Mouse (Mus musculus) stomach, embryonic 16.5 days (tissue): ENCODE measurements around the gene Ppp1r37. TPM values are rescaled to one million over a fixed set of nuclear protein-coding genes. Genes with fewer than 3 reads are reported as not detected.

Experiments
- ATAC-seq: fragments of 200-750 bp; cut with Nextera tagmentation; 2 replicates; pipeline ENCODE4 v1.8.0; 2017; ENCODE audit warnings: moderate number of reproducible peaks, moderate TSS enrichment; ENCODE audit not compliant: insufficient read depth, low FRiP score
- H3K27ac ChIP-seq: fragments of 300-500 bp; sonication (generic); 2 replicates; pipeline ENCODE4 v1.5.1; 2014; ENCODE audit warnings: low read length
- H3K27me3 ChIP-seq: fragments of 300-500 bp; sonication (generic); 2 replicates; pipeline ENCODE4 v1.6.1; 2014; ENCODE audit warnings: low read length, control low read depth, mixed read lengths; ENCODE audit not compliant: control insufficient read depth, insufficient read depth
- H3K36me3 ChIP-seq: fragments of 300-500 bp; sonication (generic); 2 replicates; pipeline ENCODE4 v1.6.1; 2014; ENCODE audit warnings: low read length; ENCODE audit not compliant: control insufficient read depth, insufficient read depth
- H3K4me1 ChIP-seq: fragments of 300-500 bp; sonication (generic); 2 replicates; pipeline ENCODE4 v1.6.1; 2014; ENCODE audit warnings: low read length, control low read depth, mixed read lengths; ENCODE audit not compliant: control insufficient read depth, insufficient read depth
- H3K4me2 ChIP-seq: fragments of 300-500 bp; sonication (generic); 2 replicates; pipeline ENCODE4 v1.6.1; 2014; ENCODE audit warnings: low read depth, low read length, mixed read lengths
- H3K4me3 ChIP-seq: fragments of 300-500 bp; sonication (generic); replicated peaks from 2 replicates; pipeline ENCODE4 v1.5.1; 2014; ENCODE audit warnings: mild to moderate bottlenecking, low read length
- H3K9ac ChIP-seq: fragments of 300-500 bp; sonication (generic); 2 replicates; pipeline ENCODE4 v1.6.1; 2014; ENCODE audit warnings: low read length
- H3K9me3 ChIP-seq: fragments of 300-500 bp; sonication (generic); replicated peaks from 2 replicates; pipeline ENCODE4 v1.6.1; 2016; ENCODE audit warnings: low read length, control low read depth; ENCODE audit not compliant: control insufficient read depth
- WGBS: fragments of 180-500 bp; shearing (Covaris S2); extraction: QIAGEN DNeasy Blood & Tissue Kit; methylation state at CpG from one replicate; pipeline ENCODE4 v1.1.7; 2014; 5-methylcytosine and 5-hydroxymethylcytosine counted together
- polyA plus RNA-seq: library from polyadenylated mRNA; unstranded; fragments of >200 nt; fragmentation: Nextera tagmentation; extraction: Ambion mirVana; gene quantifications from 2 replicates; pipeline ENCODE4 v1.2.1, GENCODE M21; 2015

The Ppp1r37 gene
- polyA plus RNA-seq, 1 experiment from 2014 or later: 20.4 TPM

- peak; percentile 80 for ATAC-seq
- Histone ChIP-seq H3K27ac (peak overlapping the region; percentile 72), H3K4me1 (peaks cover 46% of the 10 kb centered on the region)
Measured at GRCm38 (mm10) chr7:19547344-19547969, 15.4 kb downstream of the Ppp1r37 start.

GRCm38 (mm10) chr7:19546007-19546406, 16.9 kb downstream of the Ppp1r37 start:
- Histone ChIP-seq H3K4me1 (peaks cover 57% of the 10 kb centered on the region), H3K4me3 (no peak overlapping the region), H3K9me3 (no peaks in the 10 kb centered on the region), H3K4me2 (no peak overlapping the region), H3K27me3 (no peaks in the 10 kb centered on the region), H3K36me3 (no peaks in the 10 kb centered on the region), H3K9ac (no peak overlapping the region), H3K27ac (peak overlapping the region; percentile 49; the same call in 1 of the 2 replicates)
- 28% methylated on average over 3 of the region's 3 CpGs for WGBS
- ATAC-seq: no peak

More at GRCm38 (mm10) chr7:19547344-19547969, 15.4 kb downstream of the Ppp1r37 start:
- Histone ChIP-seq H3K27me3 (no peaks in the 10 kb centered on the region), H3K9ac (no peak overlapping the region), H3K36me3 (no peaks in the 10 kb centered on the region), H3K9me3 (no peaks in the 10 kb centered on the region), H3K4me3 (no peak overlapping the region), H3K4me2 (no peak overlapping the region; the same call in 1 of the 2 replicates)
- 53% methylated on average over 2 of the region's 2 CpGs for WGBS

DNA sequence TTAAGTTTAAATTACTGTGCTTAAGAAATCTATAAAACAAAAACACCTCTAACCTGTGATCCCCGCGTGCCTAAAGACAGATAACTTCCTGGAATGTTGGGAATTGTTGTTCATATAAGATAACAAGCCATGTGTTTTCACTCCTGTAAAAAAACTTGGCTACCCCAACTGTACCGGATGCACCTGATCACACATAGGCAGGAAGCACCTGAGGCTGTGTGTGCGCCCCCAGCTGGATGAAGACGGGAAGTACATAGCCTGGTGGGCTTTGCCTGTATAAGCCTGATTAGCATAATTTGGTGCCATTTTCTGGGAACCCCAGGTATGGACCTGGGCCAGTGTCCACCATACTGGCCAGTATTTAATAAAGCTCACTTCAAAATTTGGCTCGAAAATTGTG, 19.3 kb downstream of the Ppp1r37 start:
- Histone ChIP-seq H3K4me2 (no peak overlapping the region), H3K36me3 (no peaks in the 10 kb centered on the region), H3K9me3 (no peaks in the 10 kb centered on the region), H3K4me3 (no peak overlapping the region), H3K27me3 (no peaks in the 10 kb centered on the region), H3K4me1 (peaks cover 58% of the 10 kb centered on the region), H3K9ac (no peak overlapping the region), H3K27ac (peak overlapping the region; percentile 77; the same call in 1 of the 2 replicates)
- no peak for ATAC-seq
- 44% methylated on average over 6 of the region's 6 CpGs for whole genome bisulfite sequencing

DNA sequence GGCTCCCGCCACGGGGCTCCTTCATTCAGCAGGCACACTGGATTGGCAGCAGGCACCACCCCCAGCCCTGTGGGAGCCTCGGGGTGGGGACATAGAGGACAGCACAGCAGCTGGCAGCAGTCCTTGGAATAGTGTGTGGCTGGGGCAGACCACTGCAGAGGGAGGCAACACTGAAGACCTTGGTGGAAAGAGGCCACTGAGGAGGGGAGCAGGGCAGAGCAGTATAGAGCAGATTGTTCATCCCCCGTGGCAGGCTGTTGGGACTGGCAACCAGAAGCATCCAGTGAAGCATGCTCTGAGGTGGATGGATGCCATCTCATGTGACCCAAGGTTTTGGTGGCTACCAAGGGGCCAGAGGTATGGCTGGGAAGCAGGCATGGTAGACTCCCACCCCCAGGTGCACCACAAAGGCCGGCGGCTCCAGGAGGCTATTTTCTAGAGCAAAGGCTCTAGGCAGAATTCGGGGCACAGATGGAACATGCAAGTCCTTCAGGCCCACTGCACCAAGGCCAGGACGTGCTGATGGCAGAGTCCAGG, 20.7 kb downstream of the Ppp1r37 start:
- Histone ChIP-seq H3K27me3 (no peaks in the 10 kb centered on the region), H3K4me1 (peaks cover 45% of the 10 kb centered on the region), H3K27ac (no peak overlapping the region), H3K36me3 (no peaks in the 10 kb centered on the region), H3K4me3 (no peak overlapping the region), H3K9me3 (no peaks in the 10 kb centered on the region), H3K4me2 (no peak overlapping the region), H3K9ac (no peak overlapping the region)
- peak; percentile 31; the same call in 1 of the 2 replicates for ATAC-seq
- WGBS: 60% methylated on average over 8 of the region's 8 CpGs

DNA sequence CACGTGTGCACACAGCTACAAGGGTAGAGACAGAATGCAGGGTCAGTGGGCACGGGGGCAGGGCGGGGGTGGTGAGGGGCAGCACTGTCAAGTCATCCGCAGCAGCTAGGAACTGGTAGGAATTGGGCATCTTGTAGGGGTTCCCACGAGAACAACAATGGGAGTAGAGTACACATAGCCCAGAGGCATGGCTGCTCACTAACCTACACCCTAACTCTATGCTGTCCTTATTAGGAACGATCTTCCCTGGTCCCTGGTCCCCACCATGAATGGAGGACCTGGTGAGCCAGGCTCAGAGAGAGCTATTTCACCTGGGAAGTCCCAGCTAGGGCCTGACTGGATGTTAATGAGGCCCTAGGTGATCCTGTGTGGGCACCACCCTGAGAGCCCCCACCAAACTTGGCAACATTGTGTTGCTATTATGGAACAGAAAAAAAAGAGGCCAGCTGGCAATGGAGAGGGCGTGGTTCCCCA, 21.2 kb downstream of the Ppp1r37 start:
- Histone ChIP-seq H3K4me1 (peaks cover 41% of the 10 kb centered on the region), H3K36me3 (no peaks in the 10 kb centered on the region), H3K9ac (no peak overlapping the region), H3K27me3 (no peaks in the 10 kb centered on the region), H3K4me2 (no peak overlapping the region), H3K27ac (no peak overlapping the region), H3K4me3 (no peak overlapping the region), H3K9me3 (no peaks in the 10 kb centered on the region)
- 70% methylated on average over 7 of the region's 7 CpGs for WGBS
- no peak for ATAC-seq

DNA sequence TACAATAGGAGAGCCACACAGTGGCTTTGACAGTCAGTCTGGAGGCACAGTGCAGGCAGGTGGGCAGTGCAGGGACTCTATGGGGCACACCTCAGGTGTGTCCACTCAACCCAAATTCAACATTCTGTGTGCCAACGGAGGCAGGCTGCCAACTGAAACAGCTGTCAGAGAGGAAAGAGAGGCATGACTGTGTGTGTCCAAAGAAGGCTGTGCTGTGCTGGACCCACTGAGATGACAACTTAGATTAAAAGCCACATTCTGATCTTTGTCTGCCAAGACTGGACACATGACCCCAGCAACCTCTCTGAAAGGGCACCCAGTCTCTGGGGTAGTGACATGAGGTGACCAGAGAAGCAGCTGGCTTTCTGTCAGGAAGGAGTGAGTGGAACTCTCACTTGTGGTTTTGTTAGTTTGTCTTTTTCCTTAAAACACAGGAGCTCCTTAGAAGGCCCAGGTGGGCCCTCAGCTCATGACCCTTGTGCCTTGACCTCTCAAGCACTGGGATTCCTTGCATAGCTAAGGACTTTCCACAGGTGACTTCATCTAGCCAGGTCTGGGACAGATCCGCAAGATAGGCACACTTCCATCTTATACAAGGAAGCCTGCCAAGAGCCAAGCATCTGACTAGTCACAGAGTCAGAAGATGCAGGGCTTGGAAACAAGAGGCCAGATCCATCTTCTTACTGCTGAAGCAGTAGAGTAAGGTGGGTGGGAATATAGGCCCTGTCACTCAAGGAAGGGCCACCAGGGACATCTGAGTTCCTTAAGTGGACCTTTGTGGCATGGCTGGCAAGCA, 21.9 kb downstream of the Ppp1r37 start:
- no peaks in the 10 kb centered on the region for H3K27me3 ChIP-seq
- no peak overlapping the region for H3K4me2 ChIP-seq
- H3K4me3 ChIP-seq: no peak overlapping the region
- no peak for ATAC-seq
- H3K4me1 ChIP-seq: peaks cover 34% of the 10 kb centered on the region
- H3K36me3 ChIP-seq: no peaks in the 10 kb centered on the region
- 78% methylated on average over 2 of the region's 2 CpGs for WGBS
- no peaks in the 10 kb centered on the region for H3K9me3 ChIP-seq
- no peak overlapping the region for H3K9ac ChIP-seq
- H3K27ac ChIP-seq: no peak overlapping the region

- no peak for ATAC-seq
- H3K27ac ChIP-seq: no peak overlapping the region
- no peak overlapping the region for H3K9ac ChIP-seq
- H3K4me1 ChIP-seq: no peaks in the 10 kb centered on the region
- peaks cover 17% of the 10 kb centered on the region for H3K36me3 ChIP-seq
- no peak overlapping the region for H3K4me3 ChIP-seq
- no peaks in the 10 kb centered on the region for H3K27me3 ChIP-seq
- 91% methylated on average over 10 of the region's 10 CpGs for WGBS
- no peaks in the 10 kb centered on the region for H3K9me3 ChIP-seq
- H3K4me2 ChIP-seq: no peak overlapping the region
Measured at GRCm38 (mm10) chr7:19534676-19535075, 28.2 kb downstream of the Ppp1r37 start.

DNA sequence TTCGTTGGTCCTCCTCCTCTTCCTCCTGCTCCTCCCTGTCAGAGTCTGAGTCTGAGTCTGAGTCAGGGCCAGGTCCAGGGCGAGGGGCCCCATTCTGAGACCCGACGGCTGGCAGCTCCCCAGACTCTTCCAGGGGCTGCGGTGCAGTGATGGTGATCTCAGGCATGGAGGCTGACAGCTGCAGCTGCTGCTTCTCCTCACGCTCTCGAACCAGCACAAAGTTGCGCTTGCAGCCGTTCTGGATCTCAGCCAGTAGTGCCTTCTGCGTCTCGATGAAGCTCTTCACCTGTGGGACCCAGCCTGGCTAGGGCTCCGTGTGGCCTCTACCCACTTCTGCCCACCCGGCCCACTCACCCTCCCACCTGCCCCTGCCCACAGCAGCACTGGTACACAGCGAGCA, 30.6 kb downstream of the Ppp1r37 start:
- H3K4me2 ChIP-seq: no peak overlapping the region
- WGBS: 84% methylated on average over 14 of the region's 14 CpGs
- no peaks in the 10 kb centered on the region for H3K4me1 ChIP-seq
- H3K4me3 ChIP-seq: no peak overlapping the region
- no peak overlapping the region for H3K9ac ChIP-seq
- ATAC-seq: no peak
- no peak overlapping the region for H3K27ac ChIP-seq
- H3K36me3 ChIP-seq: peaks cover 17% of the 10 kb centered on the region
- H3K9me3 ChIP-seq: no peaks in the 10 kb centered on the region
- no peaks in the 10 kb centered on the region for H3K27me3 ChIP-seq

DNA sequence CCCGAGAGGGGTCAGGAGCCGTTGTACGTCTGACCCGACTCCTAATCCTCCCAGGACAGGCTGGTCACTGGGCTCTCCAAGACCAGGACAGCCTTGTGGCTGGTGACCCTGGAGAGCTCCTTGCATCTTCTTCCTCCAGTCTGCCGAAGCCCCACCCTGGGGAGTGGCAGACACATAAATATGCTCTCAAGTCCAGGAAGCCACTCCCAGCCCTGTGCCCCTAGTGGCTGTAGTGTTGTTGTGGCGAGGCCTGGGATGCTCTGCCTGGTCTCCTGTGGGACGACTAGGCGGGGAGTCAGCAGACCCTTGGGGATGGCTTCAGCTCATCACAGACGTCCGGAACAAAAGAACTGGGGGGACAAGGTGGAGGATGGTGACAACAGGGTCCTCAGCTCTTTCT, 31.8 kb downstream of the Ppp1r37 start:
- Histone ChIP-seq H3K27me3 (no peaks in the 10 kb centered on the region), H3K4me2 (no peak overlapping the region), H3K27ac (no peak overlapping the region), H3K4me1 (no peaks in the 10 kb centered on the region), H3K9ac (no peak overlapping the region), H3K36me3 (peaks cover 17% of the 10 kb centered on the region), H3K9me3 (no peaks in the 10 kb centered on the region), H3K4me3 (no peak overlapping the region)
- 71% methylated on average over 10 of the region's 10 CpGs for WGBS
- no peak for ATAC-seq
